Mouse (Mus musculus) heart, embryonic 14.5 days (tissue): ENCODE measurements at regions not wholly inside any gene's neighbourhood (a gene's known extent, or its start where the extent isn't known, plus 50 kb on each side); places are given as distances from the start of the nearest gene placed in this dataset.

Experiments
- ATAC-seq: fragments of 200-750 bp; cut with Nextera tagmentation; 2 replicates; pipeline ENCODE4 v1.8.0; 2017; ENCODE audit warnings: low read depth, moderate TSS enrichment; ENCODE audit not compliant: insufficient number of reproducible peaks, insufficient read depth, low FRiP score
- H3K27ac ChIP-seq, 2 experiments: fragments of 200-500 bp in 1 of 2; fragments of 300-500 bp in 1 of 2; sonication (generic) in 1 of 2; replicated peaks in 1 of 2; 2 replicates each; pipeline ENCODE4 v1.5.1; 2012 to 2014; ENCODE audit warnings: low read depth in 2 of 2, low read length in 2 of 2, control low read depth in 1 of 2, mild to moderate bottlenecking in 1 of 2, mixed read lengths in 1 of 2; ENCODE audit not compliant: control insufficient read depth in 1 of 2, insufficient read depth in 1 of 2
- H3K27me3 ChIP-seq: fragments of 300-500 bp; sonication (generic); 2 replicates; pipeline ENCODE4 v1.6.1; 2014; ENCODE audit warnings: mild to moderate bottlenecking, low read length, control low read depth; ENCODE audit not compliant: control insufficient read depth, insufficient read depth
- H3K36me3 ChIP-seq: fragments of 300-500 bp; sonication (generic); 2 replicates; pipeline ENCODE4 v1.6.1; 2014; ENCODE audit warnings: mild to moderate bottlenecking, control low read depth, low read length, mixed read lengths; ENCODE audit not compliant: control insufficient read depth, insufficient read depth
- H3K4me1 ChIP-seq, 2 experiments: fragments of 200-500 bp in 1 of 2; fragments of 300-500 bp in 1 of 2; sonication (generic) in 1 of 2; 2 replicates each; pipeline ENCODE4 v1.6.1; 2012 to 2014; ENCODE audit warnings: low read length in 2 of 2, control low read depth in 1 of 2, mixed read lengths in 1 of 2; ENCODE audit not compliant: control insufficient read depth in 2 of 2, insufficient read depth in 2 of 2
- H3K4me2 ChIP-seq: fragments of 300-500 bp; sonication (generic); 2 replicates; pipeline ENCODE4 v1.6.1; 2014; ENCODE audit warnings: mild to moderate bottlenecking, low read length
- H3K4me3 ChIP-seq, 2 experiments: fragments of 200-500 bp in 1 of 2; fragments of 300-500 bp in 1 of 2; sonication (generic) in 1 of 2; 2 replicates each; pipeline ENCODE4 v1.5.1; 2012 to 2014; ENCODE audit warnings: low read length in 2 of 2, mild to moderate bottlenecking in 2 of 2, control low read depth in 1 of 2, low read depth in 1 of 2, moderate library complexity in 1 of 2; ENCODE audit not compliant: control insufficient read depth in 1 of 2, insufficient read depth in 1 of 2
- H3K9ac ChIP-seq: fragments of 300-500 bp; sonication (generic); 2 replicates; pipeline ENCODE4 v1.6.1; 2014; ENCODE audit warnings: mild to moderate bottlenecking, low read length
- H3K9me3 ChIP-seq: fragments of 300-500 bp; sonication (generic); 2 replicates; pipeline ENCODE4 v1.6.1; 2016; ENCODE audit warnings: low read length, control low read depth; ENCODE audit not compliant: control insufficient read depth
- WGBS: fragments of 180-500 bp; shearing (Covaris S2); extraction: QIAGEN DNeasy Blood & Tissue Kit; methylation state at CpG from one replicate; pipeline ENCODE4 v1.1.7; 2014; 5-methylcytosine and 5-hydroxymethylcytosine counted together

- no peak for ATAC-seq
- no peak overlapping the region for H3K9ac ChIP-seq
- peak overlapping the region; percentile 70 for H3K4me2 ChIP-seq
- no peak overlapping the region for H3K4me3 ChIP-seq
- H3K4me1 ChIP-seq: peaks cover 14 to 19% of the 10 kb centered on the region in 2 experiments; a peak in 2 of 4 replicates
- H3K9me3 ChIP-seq: no peaks in the 10 kb centered on the region
- 63% methylated on average over 5 of the region's 5 CpGs for WGBS
- no peak overlapping the region for H3K27ac ChIP-seq
- no peaks in the 10 kb centered on the region for H3K36me3 ChIP-seq
- H3K27me3 ChIP-seq: no peaks in the 10 kb centered on the region
Measured at GRCm38 (mm10) chrX:99215931-99216330, 80.0 kb downstream of the Efnb1 start.

DNA sequence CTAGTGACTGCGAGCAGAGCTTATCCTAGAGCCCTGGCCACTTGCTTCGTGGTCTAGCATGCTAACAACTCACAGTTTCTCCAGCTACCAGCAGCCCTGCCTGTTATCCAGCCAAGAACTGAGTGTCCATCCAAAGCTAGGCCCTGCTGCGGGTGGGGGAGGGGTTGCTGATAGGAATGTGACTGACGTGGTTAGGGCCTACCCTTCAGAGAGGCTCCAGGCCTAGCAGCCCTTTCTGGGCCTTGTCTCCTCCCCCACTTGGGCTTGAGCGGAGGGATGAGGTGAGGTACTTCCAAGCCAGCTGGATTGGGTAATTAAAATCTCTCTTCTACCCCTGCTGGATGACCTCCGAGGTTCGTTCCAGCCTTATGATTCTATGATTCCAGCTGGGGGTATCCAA is 79.2 kb downstream of the Efnb1 start:
- Histone ChIP-seq H3K4me1 (peaks cover 14 to 19% of the 10 kb centered on the region in 2 experiments; a peak in 2 of 4 replicates), H3K9me3 (no peaks in the 10 kb centered on the region), H3K36me3 (no peaks in the 10 kb centered on the region), H3K27me3 (no peaks in the 10 kb centered on the region), H3K4me3 (no peak overlapping the region), H3K27ac (peak overlapping the region; percentile 37 to 51; a peak in 3 of 4 replicates), H3K4me2 (no peak overlapping the region), H3K9ac (no peak overlapping the region)
- no peak for ATAC-seq
- WGBS: 49% methylated on average over 7 of the region's 7 CpGs

DNA sequence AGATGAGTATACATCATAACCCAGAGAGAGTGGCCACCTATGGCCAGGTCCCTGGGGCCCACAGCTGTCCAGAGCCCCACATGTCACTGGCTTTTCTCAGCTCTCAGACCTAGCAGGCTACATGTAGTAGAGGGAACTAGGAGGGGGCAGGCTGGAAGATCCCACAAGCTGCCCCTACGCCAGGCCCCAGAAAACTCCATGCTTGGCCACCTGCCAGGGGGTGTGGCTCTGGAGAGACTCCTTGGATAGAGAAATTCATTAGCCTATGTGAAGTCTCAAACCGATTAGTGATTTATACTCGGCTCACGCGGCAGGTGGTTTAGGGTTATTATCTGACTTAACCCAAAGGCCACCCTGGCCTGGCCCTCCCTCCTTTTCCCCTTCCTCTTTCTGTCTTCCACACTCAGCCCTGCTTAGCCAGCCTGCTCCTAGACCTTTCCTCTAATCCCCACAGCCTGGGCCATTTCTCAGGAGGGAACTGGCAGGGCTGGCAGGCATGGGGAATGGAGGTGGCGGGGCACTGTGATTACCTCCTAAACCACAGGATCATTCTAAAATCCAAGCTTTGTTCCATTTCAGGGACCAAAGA is 77.7 kb downstream of the Efnb1 start:
- 48% methylated on average over 6 of the region's 6 CpGs for WGBS
- no peaks in the 10 kb centered on the region for H3K9me3 ChIP-seq
- H3K36me3 ChIP-seq: no peaks in the 10 kb centered on the region
- H3K4me3 ChIP-seq: no peak overlapping the region
- H3K4me1 ChIP-seq: peaks cover 14 to 19% of the 10 kb centered on the region in 2 experiments; a peak in 2 of 4 replicates
- no peak overlapping the region for H3K4me2 ChIP-seq
- H3K27ac ChIP-seq: peak overlapping the region; percentile 14 to 25; a peak in 2 of 4 replicates
- peak; percentile 52 for ATAC-seq
- no peaks in the 10 kb centered on the region for H3K27me3 ChIP-seq
- H3K9ac ChIP-seq: no peak overlapping the region

DNA sequence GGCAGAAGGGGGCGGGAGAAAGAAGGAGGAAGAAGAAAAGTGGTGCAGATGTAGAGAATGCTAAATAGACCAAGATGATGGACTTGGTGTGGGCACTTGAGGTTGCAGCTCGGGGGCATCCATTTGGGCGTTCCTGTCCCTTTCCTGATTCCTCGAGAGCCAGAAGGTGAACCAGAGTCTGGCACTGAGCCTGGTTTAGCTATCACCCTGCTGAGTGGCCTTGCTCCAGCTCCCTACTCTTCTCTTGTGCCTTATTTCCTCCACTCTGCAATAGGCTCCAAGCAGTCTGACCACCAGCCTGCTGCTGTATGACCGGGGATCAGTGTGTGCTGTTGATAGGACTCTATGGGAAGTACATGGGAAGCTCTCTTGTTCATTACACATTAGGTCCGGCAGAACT is 68.1 kb downstream of the Efnb1 start:
- no peaks in the 10 kb centered on the region for H3K36me3 ChIP-seq
- H3K27ac ChIP-seq: peak overlapping the region; percentile 24 to 66
- H3K4me2 ChIP-seq: no peak overlapping the region
- peaks cover 26 to 28% of the 10 kb centered on the region in 2 experiments for H3K4me1 ChIP-seq
- no peak overlapping the region for H3K4me3 ChIP-seq
- no peaks in the 10 kb centered on the region for H3K27me3 ChIP-seq
- ATAC-seq: no peak
- no peak overlapping the region for H3K9ac ChIP-seq
- H3K9me3 ChIP-seq: no peaks in the 10 kb centered on the region
- WGBS: 45% methylated on average over 6 of the region's 6 CpGs

DNA sequence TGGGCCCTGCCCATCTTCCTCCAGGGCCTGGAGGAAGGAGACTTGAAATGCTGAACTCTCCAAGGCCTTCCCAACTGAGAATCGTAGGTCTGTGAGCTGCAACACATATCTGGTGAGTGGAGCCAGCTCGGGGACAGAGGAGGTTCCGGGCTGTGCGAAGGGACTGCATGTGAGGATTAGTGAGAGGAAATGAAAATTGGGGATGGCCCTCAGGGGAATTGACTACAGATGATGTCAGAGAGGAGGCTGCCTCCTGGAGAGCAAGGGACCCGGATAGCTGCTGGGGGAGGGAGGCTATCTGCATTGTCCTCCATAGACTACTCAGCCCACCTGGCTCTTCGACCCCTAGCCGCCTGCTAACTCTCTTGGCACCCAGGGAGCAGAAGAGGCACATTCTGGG is 65.2 kb downstream of the Efnb1 start:
- Histone ChIP-seq H3K9me3 (no peaks in the 10 kb centered on the region), H3K27me3 (no peaks in the 10 kb centered on the region), H3K4me1 (peaks cover 36 to 41% of the 10 kb centered on the region in 2 experiments), H3K4me2 (no peak overlapping the region), H3K27ac (peak overlapping the region in 1 of 2 experiments; percentile 9; a peak in 1 of 4 replicates), H3K4me3 (no peak overlapping the region), H3K36me3 (no peaks in the 10 kb centered on the region), H3K9ac (no peak overlapping the region)
- ATAC-seq: no peak
- WGBS: 72% methylated on average over 7 of the region's 7 CpGs

- H3K27ac ChIP-seq: peak overlapping the region; percentile 92 to 99
- no peaks in the 10 kb centered on the region for H3K27me3 ChIP-seq
- H3K36me3 ChIP-seq: no peaks in the 10 kb centered on the region
- WGBS: 42% methylated on average over 5 of the region's 5 CpGs
- peak; percentile 48; the same call in 1 of the 2 replicates for ATAC-seq
- H3K9me3 ChIP-seq: no peaks in the 10 kb centered on the region
- H3K9ac ChIP-seq: peak overlapping the region; percentile 35
- H3K4me3 ChIP-seq: no peak overlapping the region
- 0 out of 2 replicates have a peak overlapping the region, but pooled peaks have one; percentile 57 for H3K4me2 ChIP-seq
- peaks cover 31 to 36% of the 10 kb centered on the region in 2 experiments for H3K4me1 ChIP-seq
Measured at GRCm38 (mm10) chrX:99199669-99200068, 63.7 kb downstream of the Efnb1 start.

DNA sequence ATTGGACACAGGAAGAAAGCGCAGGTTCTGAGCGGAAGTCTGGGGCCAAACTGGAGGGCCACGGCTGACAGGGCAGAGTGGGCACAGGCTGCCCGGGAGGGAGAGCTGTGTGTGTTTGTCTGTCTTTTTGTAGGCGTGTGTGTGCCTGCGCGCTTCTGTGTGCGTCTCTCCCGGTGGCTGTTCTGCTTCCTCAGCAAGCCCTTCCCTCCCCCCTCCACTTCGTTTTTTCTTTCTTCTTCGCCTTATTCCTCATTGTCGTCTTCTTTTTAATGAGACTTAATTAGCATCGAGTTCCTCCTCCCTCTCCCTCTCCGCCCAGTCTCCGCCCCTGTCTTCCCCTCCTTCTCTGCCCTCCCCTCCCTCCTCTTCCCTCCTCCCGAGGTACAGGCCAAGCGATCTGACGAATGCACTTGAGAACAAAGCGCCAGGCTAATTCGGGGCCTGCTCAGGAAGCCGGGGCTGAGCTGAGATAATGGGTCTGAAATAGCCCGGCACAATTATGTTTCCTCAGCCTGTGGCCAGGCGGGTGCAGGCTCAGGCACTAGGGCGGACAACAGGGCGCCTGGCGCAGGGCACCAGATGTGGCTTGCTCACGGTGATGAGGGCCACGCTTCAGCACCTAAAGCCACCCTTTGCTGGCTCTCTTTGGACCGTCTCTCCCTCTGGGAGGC is 63.2 kb downstream of the Efnb1 start:
- Histone ChIP-seq H3K27ac (peak overlapping the region; percentile 92 to 99), H3K9me3 (no peaks in the 10 kb centered on the region), H3K4me2 (peak overlapping the region; percentile 57), H3K36me3 (no peaks in the 10 kb centered on the region), H3K4me3 (peak overlapping the region; percentile 28 to 44; a peak in 3 of 4 replicates), H3K9ac (peak overlapping the region; percentile 51), H3K4me1 (peaks cover 28 to 30% of the 10 kb centered on the region in 2 experiments), H3K27me3 (no peaks in the 10 kb centered on the region)
- 30% methylated on average over 28 of the region's 29 CpGs for WGBS
- peak; percentile 89 for ATAC-seq
